Comparison of ENCODE assay signal across 9 mouse cellular contexts in the genomic region with DNA sequence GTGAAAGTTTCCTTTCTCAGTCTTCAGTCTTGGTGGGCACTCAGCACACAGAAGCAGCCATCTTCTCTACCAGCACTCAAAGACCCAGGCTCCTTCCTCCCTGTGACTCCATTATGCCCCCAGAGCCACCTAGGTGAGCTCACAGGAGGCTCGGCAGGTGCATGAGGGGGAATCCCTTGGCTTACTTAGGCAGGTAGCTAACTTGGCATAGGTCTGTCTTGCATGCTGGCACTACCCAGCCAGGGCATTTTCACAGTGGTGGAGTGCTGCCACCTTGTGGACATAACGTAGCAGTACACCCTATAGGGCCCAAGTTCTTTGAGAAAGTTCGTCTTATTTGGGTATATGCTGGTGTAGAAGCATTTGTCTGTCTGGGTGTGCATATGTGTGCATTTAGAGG. TPM values are rescaled to one million over a fixed set of nuclear protein-coding genes. Genes with fewer than 3 reads are reported as not detected.
DNase-seq lines count a peak whose midpoint lies in the region; ATAC-seq and TF ChIP-seq lines count a peak whose summit lies in the region.
"Had no signal": no experiment of that assay in that cellular context is flagged by ENCODE, and none has a peak within 500 bp of the region (broad histone marks: within the 10 kb centered on the region; RNA-seq: fewer than 3 reads in every experiment).

No protein-coding gene starts in this region.

- H3K27me3 ChIP-seq in E14TG2a.4 (ENCODE audit: insufficient read depth, low read length): peaks cover 49% of the 10 kb centered on the region
- H3K27me3 ChIP-seq in heart, postnatal 0 days (ENCODE audit: control insufficient read depth, insufficient read depth, low read length): 0 out of 2 replicates have a peak, but pooled peaks cover 3% of the 10 kb centered on the region

- no peak overlapping the region for H3K4me3 ChIP-seq in E14TG2a.4 (replicated peaks; ENCODE audit: low read length)
- H3K4me3 ChIP-seq in heart, postnatal 0 days (ENCODE audit: low read depth, low read length): no peak overlapping the region
- no peak overlapping the region for H3K4me3 ChIP-seq in lung, adult 2 months (replicated peaks; ENCODE audit: extremely low read depth, low read depth, low read length)

- no peak overlapping the region for H3K4me2 ChIP-seq in heart, postnatal 0 days (ENCODE audit: low read depth, low read length)

- peak; percentile 87 for TF ChIP-seq CTCF in E14TG2a.4 (conservative IDR thresholded peaks at IDR 0.05; ENCODE audit: low read length)
- TF ChIP-seq CTCF in heart, postnatal 0 days (IDR thresholded peaks at IDR 0.05; ENCODE audit: low read depth): peak; percentile 98
- peak; percentile 91 for TF ChIP-seq CTCF in lung, adult 2 months (IDR thresholded peaks at IDR 0.05; ENCODE audit: insufficient read depth, low read length)

- H3K4me1 ChIP-seq in E14TG2a.4 (replicated peaks; ENCODE audit: low read depth, low read length): peaks cover 48% of the 10 kb centered on the region
- H3K4me1 ChIP-seq in heart, postnatal 0 days (ENCODE audit: control insufficient read depth, insufficient read depth): no peaks in the 10 kb centered on the region
- no peaks in the 10 kb centered on the region for H3K4me1 ChIP-seq in lung, adult 2 months (ENCODE audit: control insufficient read depth, insufficient read depth, low read length)

- TF ChIP-seq POLR2A in lung, adult 2 months (IDR thresholded peaks at IDR 0.05; ENCODE audit: borderline replicate concordance, extremely low read depth, low read depth, low read length): no peak

- 14% methylated on average over 3 of the region's 3 CpGs for WGBS in heart, postnatal 0 days
- WGBS in lung, adult 2 months: 7% methylated on average over 3 of the region's 3 CpGs

- no peak overlapping the region for H3K27ac ChIP-seq in heart, postnatal 0 days (ENCODE audit: low read depth)

- H3K9me3 ChIP-seq in E14TG2a.4 (ENCODE audit: low read length): no peaks in the 10 kb centered on the region
- H3K9me3 ChIP-seq in heart, postnatal 0 days (replicated peaks; ENCODE audit: control insufficient read depth, low read length): no peaks in the 10 kb centered on the region

- H3K9ac ChIP-seq in heart, postnatal 0 days (replicated peaks; ENCODE audit: low read depth, low read length): no peak overlapping the region

- ATAC-seq in heart, postnatal 0 days (ENCODE audit: insufficient read depth, low read depth): peak; percentile 30; the same call in 1 of the 2 replicates

- TF ChIP-seq EP300 in heart, postnatal 0 days (IDR thresholded peaks at IDR 0.05; ENCODE audit: low read depth): no peak

- DNase-seq in adrenal gland, postnatal 25 days: peak; percentile 52
- peak; percentile 68 for DNase-seq in embryo, embryonic 9.5 days (ENCODE audit: extremely low spot score)
- peak; percentile 38 for DNase-seq in heart, postnatal 0 days (ENCODE audit: low spot score)
- DNase-seq in kidney, postnatal 36 days: peak; percentile 58 to 72
- peak; percentile 48 for DNase-seq in lung, adult 2 months
- DNase-seq in ovary, postnatal 14 days (ENCODE audit: low spot score): peak; percentile 61
- peak; percentile 54 for DNase-seq in thymus, postnatal 4 days

- H3K36me3 ChIP-seq in E14TG2a.4 (ENCODE audit: insufficient read depth, low read length): no peaks in the 10 kb centered on the region
- H3K36me3 ChIP-seq in heart, postnatal 0 days (replicated peaks; ENCODE audit: control insufficient read depth, insufficient read depth, low read length): no peaks in the 10 kb centered on the region

RNA-seq across cellular contexts. Expression of a gene that starts 38.8 kb away (rescaled TPM):
- 2.8 and 3.8 TPM in 2 replicates for total RNA-seq in adrenal gland, postnatal 25 days (2021)
- 0.27 and 4.7 TPM in 2 replicates for total RNA-seq in heart, postnatal 0 days (2014; rRNA removed; ENCODE audit: low replicate concordance)
- 3.0 and 3.2 TPM in 2 replicates for polyA plus RNA-seq in heart, postnatal 0 days (2015; fragmentation: Nextera tagmentation; extraction: Ambion mirVana)
- polyA plus RNA-seq in lung, adult 2 months (2012; rRNA removed): 1.7 and 4.0 TPM in 2 replicates

RNA-seq across cellular contexts. Expression of a gene that starts 52.1 kb away (rescaled TPM):
- not detected in 2 replicates for total RNA-seq in adrenal gland, postnatal 25 days (2021)
- total RNA-seq in heart, postnatal 0 days (2014; rRNA removed; ENCODE audit: low replicate concordance): 0.04 TPM in 1 of 2 replicates, not detected in the other
- not detected in 2 replicates for polyA plus RNA-seq in heart, postnatal 0 days (2015; fragmentation: Nextera tagmentation; extraction: Ambion mirVana)
- polyA plus RNA-seq in lung, adult 2 months (2012; rRNA removed): not detected in 2 replicates
- polyA plus RNA-seq: heart, embryonic 14.5 days had no signal
